Mouse (Mus musculus) bone marrow, adult 2 months (tissue): Measurements from ENCODE around the gene Cryba2.

ENCODE experiments used
- CTCF ChIP-seq: fragments of 200-500 bp; IDR thresholded peaks from 2 replicates; pipeline ENCODE4 v1.5.1; 2011; ENCODE audit warnings: low read length, control low read depth; ENCODE audit not compliant: control insufficient read depth, insufficient read depth
- POLR2A ChIP-seq: fragments of 200-500 bp; IDR thresholded peaks from 2 replicates; pipeline ENCODE4 v1.6.1; 2011; ENCODE audit warnings: low read depth, mild to moderate bottlenecking, control low read depth, low read length, borderline replicate concordance; ENCODE audit not compliant: control insufficient read depth

DNA sequence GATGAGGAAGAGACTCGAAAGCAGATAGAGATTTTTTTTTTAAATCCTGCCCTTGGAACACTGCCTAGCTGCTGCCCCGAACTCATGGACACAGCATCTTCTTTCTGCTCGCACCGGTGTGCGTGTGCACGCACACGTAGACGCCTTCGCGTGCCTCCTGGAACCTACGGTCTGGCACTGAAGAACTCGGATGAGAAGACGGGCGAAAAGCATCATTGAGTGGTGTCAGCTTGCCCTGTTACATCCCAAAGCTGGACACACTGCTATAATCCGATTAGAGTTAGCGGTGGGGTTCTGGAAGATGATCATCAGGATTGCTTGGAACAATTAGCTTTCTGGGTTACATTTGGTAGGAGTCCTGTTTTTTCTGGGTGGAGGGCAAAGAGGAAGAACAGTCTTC is 34.1 kb downstream of the Cryba2 start:
- TF ChIP-seq POLR2A (no peak), CTCF (no peak)
